Mouse (Mus musculus) limb, embryonic 12.5 days (tissue): Measurements from ENCODE around the gene Espn. TPM values are rescaled to one million over a fixed set of nuclear protein-coding genes. Genes with fewer than 3 reads are reported as not detected.
A peak's percentile ranks its signal among the peaks of the same experiment; 100 is the strongest.

Experiments used
- ATAC-seq: fragments of 200-750 bp; cut with Nextera tagmentation; 2 replicates; pipeline ENCODE4 v1.8.0; 2017; ENCODE audit warnings: low read depth, moderate TSS enrichment; ENCODE audit not compliant: insufficient number of reproducible peaks, insufficient read depth, low FRiP score, low TSS enrichment
- H3K27ac ChIP-seq: fragments of 300-500 bp; sonication (generic); 2 replicates; pipeline ENCODE4 v1.5.1; 2016; ENCODE audit warnings: mild to moderate bottlenecking, moderate library complexity
- H3K27me3 ChIP-seq: fragments of 300-500 bp; sonication (generic); 2 replicates; pipeline ENCODE4 v1.6.1; 2016; ENCODE audit warnings: mild to moderate bottlenecking, moderate library complexity
- H3K36me3 ChIP-seq: fragments of 300-500 bp; sonication (generic); 2 replicates; pipeline ENCODE4 v1.6.1; 2016; ENCODE audit warnings: mild to moderate bottlenecking, moderate library complexity
- H3K4me1 ChIP-seq: fragments of 300-500 bp; sonication (generic); replicated peaks from 2 replicates; pipeline ENCODE4 v1.6.1; 2016
- H3K4me2 ChIP-seq: fragments of 300-500 bp; sonication (generic); 2 replicates; pipeline ENCODE4 v1.6.1; 2016; ENCODE audit warnings: mild to moderate bottlenecking, moderate library complexity
- H3K4me3 ChIP-seq: fragments of 300-500 bp; sonication (generic); replicated peaks from 2 replicates; pipeline ENCODE4 v1.5.1; 2016; ENCODE audit warnings: mild to moderate bottlenecking
- H3K9ac ChIP-seq: fragments of 300-500 bp; sonication (generic); replicated peaks from 2 replicates; pipeline ENCODE4 v1.6.1; 2016; ENCODE audit warnings: mild to moderate bottlenecking, moderate library complexity
- H3K9me3 ChIP-seq: fragments of 300-500 bp; sonication (generic); 2 replicates; pipeline ENCODE4 v1.6.1; 2016; ENCODE audit warnings: mild to moderate bottlenecking, moderate library complexity
- WGBS: fragments of 180-500 bp; shearing (Covaris S2); methylation state at CpG from one replicate; pipeline ENCODE4 v1.1.7; 2016; 5-methylcytosine and 5-hydroxymethylcytosine counted together
- polyA plus RNA-seq: library from polyadenylated mRNA; unstranded; fragments of >200 nt; fragmentation: Nextera tagmentation; extraction: Ambion mirVana; gene quantifications from 2 replicates; pipeline ENCODE4 v1.2.1, GENCODE M21; 2016

The Espn gene
- polyA plus RNA-seq, 1 experiment from 2014 or later, result 1.9 TPM

DNA sequence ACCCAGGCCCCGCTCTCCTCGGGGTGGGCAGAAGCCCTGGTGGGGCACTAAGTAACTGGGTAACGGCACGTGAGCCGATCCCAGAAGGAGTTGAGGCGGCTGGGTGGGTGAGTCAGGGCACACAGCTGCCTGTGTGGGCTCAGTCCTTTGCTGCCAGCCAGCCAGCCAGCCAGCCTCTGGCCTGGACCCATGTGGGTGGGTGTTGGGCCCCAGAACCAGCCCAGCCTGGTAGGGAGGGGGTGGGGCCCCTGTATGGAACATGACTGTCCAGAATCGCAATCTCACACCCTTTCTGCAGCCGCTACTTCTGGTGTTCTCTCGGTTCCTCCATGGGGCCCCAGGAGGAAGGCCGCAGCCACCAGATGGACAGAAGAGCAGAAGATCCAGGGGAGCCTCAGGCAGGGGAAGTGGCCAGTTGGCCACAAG is 74.1 kb downstream of the Espn start:
- no peak overlapping the region for H3K9ac ChIP-seq
- H3K4me3 ChIP-seq, result no peak overlapping the region
- peaks cover 6% of the 10 kb centered on the region for H3K4me1 ChIP-seq
- H3K4me2 ChIP-seq, result no peak overlapping the region
- no peaks in the 10 kb centered on the region for H3K9me3 ChIP-seq
- 0 out of 2 replicates have a peak, but pooled peaks cover 2% of the 10 kb centered on the region for H3K27me3 ChIP-seq
- H3K27ac ChIP-seq, result no peak overlapping the region
- 91% methylated on average over 10 of the region's 10 CpGs for WGBS
- ATAC-seq, result no peak
- H3K36me3 ChIP-seq, result no peaks in the 10 kb centered on the region

DNA sequence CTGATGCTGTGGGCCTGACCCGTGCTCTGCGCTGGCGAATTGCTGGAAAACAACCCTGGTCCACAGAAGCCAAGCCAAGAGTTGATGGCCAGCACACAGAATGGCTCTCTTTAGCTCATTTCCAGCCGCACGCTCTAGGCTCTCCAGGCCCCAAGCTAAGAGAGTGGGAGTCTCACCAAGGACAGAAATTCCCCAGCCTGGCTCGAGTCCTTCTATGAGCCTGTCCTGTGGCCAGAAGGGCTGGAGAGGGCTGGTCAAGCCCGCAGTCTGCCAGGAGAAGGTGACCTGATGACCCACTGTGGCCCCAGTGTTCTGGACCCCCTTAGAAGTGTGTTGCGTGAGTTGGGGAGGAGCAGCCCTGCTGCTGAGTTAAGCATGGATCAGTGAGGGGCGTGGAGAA is 75.0 kb downstream of the Espn start:
- Histone ChIP-seq H3K9ac (no peak overlapping the region), H3K27me3 (no peaks in the 10 kb centered on the region), H3K27ac (no peak overlapping the region), H3K36me3 (no peaks in the 10 kb centered on the region), H3K4me1 (peaks cover 14% of the 10 kb centered on the region), H3K4me3 (no peak overlapping the region), H3K9me3 (no peaks in the 10 kb centered on the region), H3K4me2 (no peak overlapping the region)
- no peak for ATAC-seq
- WGBS, result 86% methylated on average over 9 of the region's 9 CpGs

- Histone ChIP-seq H3K4me3 (no peak overlapping the region), H3K4me1 (peaks cover 24% of the 10 kb centered on the region), H3K27me3 (no peaks in the 10 kb centered on the region), H3K9ac (no peak overlapping the region), H3K27ac (no peak overlapping the region), H3K36me3 (no peaks in the 10 kb centered on the region), H3K4me2 (no peak overlapping the region), H3K9me3 (no peaks in the 10 kb centered on the region)
- ATAC-seq, result no peak
- 81% methylated on average over 9 of the region's 9 CpGs for WGBS
These were observed 77.6 kb downstream of the Espn start for GRCm38 (mm10) chr4:152074548-152074947.

DNA sequence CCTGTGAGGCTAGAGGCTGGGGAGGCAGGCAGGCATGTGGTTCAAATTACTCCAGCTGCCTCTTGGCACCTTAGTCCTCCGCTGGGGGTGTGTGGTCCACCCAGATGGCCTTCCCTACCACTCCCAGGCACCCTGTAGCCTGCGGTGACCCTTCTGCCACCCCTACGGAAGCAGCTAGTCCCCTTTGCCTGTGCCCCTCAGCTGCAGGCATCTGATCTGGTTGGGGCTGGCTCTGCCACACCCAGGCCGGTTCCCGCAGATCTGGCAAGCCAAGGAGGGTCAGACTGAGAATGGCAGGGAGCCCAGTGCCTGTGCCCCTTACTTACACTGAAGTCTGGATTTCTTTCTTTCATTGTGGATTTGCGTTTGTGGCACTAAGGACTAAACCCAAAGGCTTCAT is 78.5 kb downstream of the Espn start:
- H3K27ac ChIP-seq, result no peak overlapping the region
- peaks cover 24% of the 10 kb centered on the region for H3K4me1 ChIP-seq
- H3K9ac ChIP-seq, result no peak overlapping the region
- H3K36me3 ChIP-seq, result no peaks in the 10 kb centered on the region
- H3K4me2 ChIP-seq, result no peak overlapping the region
- no peaks in the 10 kb centered on the region for H3K9me3 ChIP-seq
- H3K4me3 ChIP-seq, result no peak overlapping the region
- no peaks in the 10 kb centered on the region for H3K27me3 ChIP-seq
- WGBS, result 73% methylated on average over 6 of the region's 6 CpGs
- no peak for ATAC-seq

DNA sequence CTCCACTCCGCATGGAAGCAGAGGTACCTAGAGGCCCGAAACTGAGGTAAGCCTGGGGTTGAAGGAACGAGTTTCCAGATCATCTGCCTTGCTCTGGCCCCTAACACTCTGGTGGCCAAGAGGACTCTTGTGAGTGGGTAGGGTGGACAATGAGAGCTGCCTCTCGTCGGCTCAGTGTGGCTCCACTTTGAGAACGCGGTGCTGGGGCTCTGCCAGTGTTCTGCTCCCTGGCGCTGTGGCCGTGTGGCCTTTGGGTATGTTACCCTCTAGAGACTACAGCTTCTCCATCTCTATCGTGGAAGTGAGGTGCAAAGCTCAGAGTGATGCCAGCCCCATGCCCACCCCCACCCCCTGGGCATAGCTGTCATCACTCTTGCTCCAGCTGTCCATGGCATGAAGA is 79.5 kb downstream of the Espn start:
- Histone ChIP-seq H3K36me3 (no peaks in the 10 kb centered on the region), H3K4me1 (peaks cover 24% of the 10 kb centered on the region), H3K27me3 (no peaks in the 10 kb centered on the region), H3K9ac (no peak overlapping the region; the same call in 1 of the 2 replicates), H3K27ac (no peak overlapping the region), H3K4me2 (no peak overlapping the region), H3K4me3 (no peak overlapping the region), H3K9me3 (no peaks in the 10 kb centered on the region)
- 74% methylated on average over 10 of the region's 10 CpGs for WGBS
- no peak for ATAC-seq

- Histone ChIP-seq H3K4me1 (peaks cover 24% of the 10 kb centered on the region), H3K9ac (no peak within 1 kb of the TSS; the same call in 1 of the 2 replicates), H3K27ac (0 out of 2 replicates have a peak within 1 kb of the TSS, but pooled peaks have one; percentile 13), H3K27me3 (no peaks in the 10 kb centered on the region), H3K4me3 (no peak within 1 kb of the TSS), H3K36me3 (no peaks in the 10 kb centered on the region), H3K9me3 (no peaks in the 10 kb centered on the region), H3K4me2 (no peak within 1 kb of the TSS)
- ATAC-seq, result no peak
- WGBS, result 67% methylated on average over 10 of the region's 10 CpGs
These were observed 80.0 kb downstream of the Espn start, which contains the start of gene Plekhg5 for GRCm38 (mm10) chr4:152072121-152072601. Gene Plekhg5, plus strand, starts transcription at chr4:152072498.

GRCm38 (mm10) chr4:152070494-152071396 is 81.4 kb downstream of the Espn start:
- Histone ChIP-seq H3K4me2 (no peak overlapping the region), H3K9ac (no peak overlapping the region), H3K27ac (0 out of 2 replicates have a peak overlapping the region, but pooled peaks have one; percentile 35), H3K36me3 (no peaks in the 10 kb centered on the region), H3K27me3 (no peaks in the 10 kb centered on the region), H3K4me1 (peaks cover 22% of the 10 kb centered on the region), H3K9me3 (no peaks in the 10 kb centered on the region), H3K4me3 (no peak overlapping the region)
- no peak for ATAC-seq
- WGBS, result 73% methylated on average over 11 of the region's 11 CpGs

Other genes starting within 250 kb of the Espn start
- 86.9 and 93.3 TPM in 2 replicates for gene Dnajc11, start 218.7 kb downstream of the Espn start, polyA plus RNA-seq
- 45.5 and 46.7 TPM in 2 replicates for gene Thap3, start 163.4 kb downstream of the Espn start, polyA plus RNA-seq
- gene Phf13, start 156.1 kb downstream of the Espn start, polyA plus RNA-seq, result 41.8 and 43.6 TPM in 2 replicates
- 16.9 and 18.3 TPM in 2 replicates for gene Klhl21, start 143.6 kb downstream of the Espn start, polyA plus RNA-seq
- gene Zbtb48, start 124.7 kb downstream of the Espn start, polyA plus RNA-seq, result 25.6 and 30.5 TPM in 2 replicates
- 0.91 and 1.1 TPM in 2 replicates for gene Tas1r1, start 113.8 kb downstream of the Espn start, polyA plus RNA-seq
- 45.2 and 46.3 TPM in 2 replicates for gene Nol9, start 113.0 kb downstream of the Espn start, polyA plus RNA-seq
- 17.4 and 17.7 TPM in 2 replicates for gene Plekhg5, start 79.9 kb downstream of the Espn start, polyA plus RNA-seq
- 0.96 and 1.9 TPM in 2 replicates for gene Tnfrsf25, start 36.4 kb downstream of the Espn start, polyA plus RNA-seq
- gene Hes2, start 6.5 kb upstream of the Espn start, polyA plus RNA-seq, result not detected in 2 replicates
- 37.6 and 40.2 TPM in 2 replicates for gene Acot7, start 25.8 kb upstream of the Espn start, polyA plus RNA-seq
- gene Gpr153, start 121.9 kb upstream of the Espn start, polyA plus RNA-seq, result 6.4 and 7.2 TPM in 2 replicates
- gene Hes3, start 139.3 kb upstream of the Espn start, polyA plus RNA-seq, result not detected in 2 replicates
- 29.3 and 33.2 TPM in 2 replicates for gene Icmt, start 144.9 kb upstream of the Espn start, polyA plus RNA-seq
- gene Rnf207, start 166.6 kb upstream of the Espn start, polyA plus RNA-seq, result 0.47 and 0.68 TPM in 2 replicates
- gene Rpl22, start 173.4 kb upstream of the Espn start, polyA plus RNA-seq, result 405 and 448 TPM in 2 replicates
- gene Chd5, start 186.3 kb upstream of the Espn start, polyA plus RNA-seq, result 0.08 and 0.41 TPM in 2 replicates